Mouse (Mus musculus): Measurements from ENCODE around the gene Irf7. TPM values are rescaled to one million over a fixed set of nuclear protein-coding genes. Genes with fewer than 3 reads are reported as not detected.

Gene Irf7
- polyA plus RNA-seq (2012; rRNA removed; ENCODE audit: low replicate concordance) = 98.3 and 195 TPM in 2 replicates

DNA sequence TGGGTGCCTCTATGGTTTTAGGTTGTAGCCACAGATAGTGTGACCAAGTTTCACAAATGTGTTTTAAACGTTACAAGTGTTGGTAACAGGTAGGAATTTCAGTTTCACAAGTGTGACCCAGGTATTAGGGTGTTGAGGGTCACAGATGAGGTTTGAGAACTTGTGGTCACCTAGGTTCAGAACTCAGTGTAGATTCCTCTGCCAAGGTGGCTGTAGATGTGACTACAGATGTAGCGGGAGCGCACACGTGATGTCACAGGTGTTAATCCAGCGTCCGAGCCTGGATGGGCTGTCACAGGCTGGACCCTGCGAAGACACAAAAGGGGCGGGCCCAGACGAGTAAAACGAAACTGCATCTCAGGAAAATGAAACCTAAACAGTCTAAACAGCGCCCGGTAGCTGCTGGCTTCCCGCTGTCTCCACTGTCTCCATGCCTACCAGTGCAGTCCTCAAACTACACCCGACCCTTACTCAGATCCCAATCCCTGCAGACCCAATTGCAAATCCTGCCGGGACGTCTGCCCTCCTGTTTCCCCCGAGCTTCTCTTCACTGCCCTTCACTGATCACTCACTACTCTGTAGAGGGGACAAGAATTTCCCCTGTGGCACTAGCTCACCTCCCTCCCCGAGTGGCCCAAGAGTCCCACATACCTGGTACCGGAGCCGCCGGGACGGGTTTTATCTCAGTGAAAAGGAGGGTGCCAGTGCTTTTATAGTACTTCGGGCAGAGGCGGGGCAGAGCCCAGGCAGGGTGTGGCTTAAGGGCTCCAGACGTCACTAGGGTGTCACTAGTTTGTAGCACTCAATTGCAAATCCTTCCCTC lies at the start of gene Irf7:
Gene Irf7 (minus strand): TSS at position 743 of the 823 bp plus-strand sequence.

DNA sequence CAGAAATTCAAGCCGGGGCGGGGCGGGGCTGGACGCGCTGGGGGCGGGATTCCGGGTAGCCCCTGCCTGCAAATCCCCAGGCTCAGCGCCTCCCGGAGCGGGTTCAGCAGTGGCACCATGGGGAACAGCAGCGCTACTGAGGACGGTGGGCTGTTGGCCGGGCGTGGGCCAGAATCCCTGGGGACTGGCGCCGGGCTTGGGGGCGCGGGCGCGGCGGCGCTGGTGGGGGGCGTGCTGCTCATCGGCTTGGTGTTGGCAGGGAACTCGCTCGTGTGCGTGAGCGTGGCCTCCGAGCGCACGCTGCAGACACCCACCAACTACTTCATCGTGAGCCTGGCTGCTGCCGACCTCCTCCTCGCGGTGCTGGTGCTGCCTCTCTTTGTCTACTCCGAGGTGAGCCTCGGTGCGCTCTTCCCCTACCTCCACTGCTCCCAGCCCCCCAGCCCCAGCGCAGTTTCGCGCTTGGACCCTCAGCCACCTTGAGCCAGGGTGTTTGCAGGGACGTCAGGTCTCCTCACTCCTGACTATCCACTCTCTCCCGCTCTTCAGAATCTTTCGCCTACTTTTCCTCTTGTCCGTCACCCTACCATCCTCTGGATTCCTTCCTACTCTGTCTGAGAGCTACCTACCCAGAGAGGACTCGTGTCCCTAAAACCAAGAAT lies 25.8 kb upstream of the Irf7 start, which contains the start of gene Drd4:
Gene Drd4 (plus strand): TSS at position 86 of the 662 bp plus-strand sequence.

DNA sequence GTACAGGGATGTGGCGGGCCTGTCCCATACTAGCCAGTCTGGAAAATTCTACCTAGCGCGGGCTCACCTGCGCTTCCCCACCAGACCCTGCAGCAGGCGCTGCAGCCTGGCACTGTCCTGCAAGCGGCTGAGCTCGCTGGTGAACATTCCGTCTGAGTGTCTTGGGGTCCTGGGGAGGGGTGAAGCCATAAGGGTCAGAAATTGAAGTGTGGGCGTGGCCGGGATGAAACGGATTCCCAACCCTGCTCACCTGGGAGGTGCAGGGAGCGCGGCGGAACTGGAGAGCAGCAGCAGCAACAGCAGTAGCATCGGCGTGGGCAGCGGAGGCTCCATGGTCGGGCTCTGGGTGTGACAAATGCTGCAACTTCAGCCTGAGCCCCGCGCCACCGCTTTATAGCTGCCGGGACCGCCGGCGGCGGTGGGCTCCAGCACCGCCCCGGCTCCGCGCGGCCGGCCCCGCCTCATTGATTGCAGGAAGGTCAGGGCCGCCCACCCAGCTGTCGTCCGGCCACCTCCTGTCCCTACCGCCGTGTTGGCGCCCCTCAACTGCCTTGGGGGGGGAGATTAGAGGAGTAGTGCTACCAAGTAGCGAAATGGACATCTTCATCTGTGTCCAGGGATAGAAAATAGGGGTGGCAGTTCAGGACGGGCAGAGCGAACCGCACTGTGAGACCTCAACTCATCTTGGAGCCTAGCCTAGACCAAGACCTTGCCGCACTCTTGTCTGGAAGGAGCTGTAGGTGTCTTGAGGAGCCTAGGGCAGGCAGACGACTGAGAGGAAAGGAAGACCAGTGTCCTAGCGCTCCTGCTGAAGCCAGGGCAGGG lies 12.7 kb upstream of the Irf7 start, which contains the start of gene Sct:
Gene Sct (minus strand): TSS at position 368 of the 825 bp plus-strand sequence.

DNA sequence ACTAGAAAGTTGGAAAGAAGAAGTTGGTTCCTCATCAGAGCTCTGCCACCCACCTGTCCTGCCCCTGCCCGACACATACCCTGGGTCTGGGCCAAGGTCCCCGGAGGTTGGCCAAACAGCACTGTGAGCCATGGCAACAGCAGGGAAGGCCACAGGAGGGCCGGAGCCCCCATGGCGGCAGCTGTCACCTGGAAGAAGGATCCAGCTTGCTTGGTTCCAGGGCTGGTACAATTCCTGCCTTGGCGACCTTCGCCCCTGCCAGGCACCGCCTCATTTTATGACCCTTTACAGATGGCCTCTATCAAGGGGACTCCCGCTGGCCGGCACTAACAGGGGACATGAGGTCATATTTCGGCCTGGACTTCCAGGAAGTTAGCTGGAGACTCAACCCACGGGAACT lies 10.3 kb upstream of the Irf7 start, which contains the start of gene Cdhr5:
Gene Cdhr5 (minus strand): TSS at position 241 of the 400 bp plus-strand sequence.

DNA sequence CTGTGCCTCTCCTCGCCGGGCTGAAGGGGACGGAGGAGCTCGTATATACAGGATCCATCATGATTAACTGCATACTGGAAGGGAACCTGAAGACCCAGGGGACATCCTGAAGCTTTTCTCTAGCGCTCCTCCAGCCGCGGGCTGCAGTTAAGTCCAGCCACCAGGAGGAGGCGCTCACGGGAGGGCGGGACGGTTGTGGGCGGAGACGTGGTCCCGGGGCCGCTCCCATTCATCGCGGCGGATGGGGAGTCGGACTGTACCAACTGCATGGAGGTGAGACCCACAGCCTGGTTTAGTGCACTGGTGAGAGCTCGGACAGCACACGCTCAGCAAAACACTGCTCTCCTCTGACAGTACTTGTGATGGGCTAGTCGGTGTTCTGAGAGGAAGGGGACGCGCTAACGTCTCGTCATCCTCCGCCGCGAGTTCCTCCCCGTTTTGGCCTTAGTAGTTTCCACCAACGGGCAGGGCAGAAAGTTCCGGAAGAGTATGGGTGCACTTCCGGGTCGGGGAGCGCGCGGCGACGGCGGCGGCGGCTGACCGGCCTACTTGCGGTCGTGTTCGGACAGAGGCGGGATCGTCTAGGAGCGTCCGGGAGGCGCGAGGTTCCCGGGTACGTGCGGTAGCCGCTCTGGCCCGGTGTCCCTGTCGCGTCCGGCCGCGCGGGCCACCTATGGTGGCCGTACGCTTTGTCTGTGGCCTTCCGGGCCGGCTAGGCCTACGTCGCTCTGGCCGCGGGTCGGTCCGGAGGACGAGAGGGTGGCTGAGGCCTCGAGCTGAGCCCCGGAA lies 37.8 kb downstream of the Irf7 start, which contains the start of gene Phrf1:
Gene Phrf1 (plus strand): TSS at position 506 of the 789 bp plus-strand sequence.

DNA sequence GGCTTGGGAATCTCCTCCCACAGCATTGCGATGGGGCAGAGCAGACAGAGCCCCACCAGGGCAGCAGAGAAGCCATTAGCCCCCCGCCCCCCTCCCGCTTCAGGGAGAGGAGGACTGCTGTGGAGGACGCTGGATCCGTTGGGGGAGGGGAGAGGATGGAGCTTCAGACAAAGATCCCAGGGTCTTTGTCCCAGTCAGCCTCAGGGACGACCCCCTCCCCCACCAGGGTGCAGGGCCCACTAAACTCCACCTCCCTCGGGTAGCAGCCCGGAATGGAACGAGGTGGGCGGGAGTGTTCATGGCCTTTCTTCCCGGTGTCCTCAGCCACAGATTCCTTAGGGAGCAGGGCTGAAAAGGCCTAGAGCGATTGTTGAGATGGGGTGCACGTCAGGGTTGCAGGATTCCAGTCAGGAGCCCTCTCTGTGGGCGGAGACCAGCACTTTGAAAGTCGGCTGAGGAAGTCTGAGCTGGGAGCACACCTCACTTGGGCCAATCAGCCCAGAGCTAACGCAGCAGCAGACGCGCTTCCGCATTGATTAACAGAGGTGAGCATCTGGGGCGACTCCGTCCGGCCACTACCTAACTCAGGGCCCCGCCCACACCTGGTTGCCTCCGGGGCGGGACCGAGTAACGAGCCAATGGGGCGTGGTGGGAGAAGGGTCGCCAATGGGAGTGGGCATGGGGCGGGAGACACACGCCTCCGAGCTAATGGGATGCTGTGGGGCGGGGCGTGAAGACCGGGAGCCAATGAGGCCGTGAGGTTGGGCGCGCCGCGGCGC lies 51.0 kb downstream of the Irf7 start, which contains the start of gene Rassf7:
Gene Rassf7 (plus strand): TSS at position 760 of the 779 bp plus-strand sequence.

DNA sequence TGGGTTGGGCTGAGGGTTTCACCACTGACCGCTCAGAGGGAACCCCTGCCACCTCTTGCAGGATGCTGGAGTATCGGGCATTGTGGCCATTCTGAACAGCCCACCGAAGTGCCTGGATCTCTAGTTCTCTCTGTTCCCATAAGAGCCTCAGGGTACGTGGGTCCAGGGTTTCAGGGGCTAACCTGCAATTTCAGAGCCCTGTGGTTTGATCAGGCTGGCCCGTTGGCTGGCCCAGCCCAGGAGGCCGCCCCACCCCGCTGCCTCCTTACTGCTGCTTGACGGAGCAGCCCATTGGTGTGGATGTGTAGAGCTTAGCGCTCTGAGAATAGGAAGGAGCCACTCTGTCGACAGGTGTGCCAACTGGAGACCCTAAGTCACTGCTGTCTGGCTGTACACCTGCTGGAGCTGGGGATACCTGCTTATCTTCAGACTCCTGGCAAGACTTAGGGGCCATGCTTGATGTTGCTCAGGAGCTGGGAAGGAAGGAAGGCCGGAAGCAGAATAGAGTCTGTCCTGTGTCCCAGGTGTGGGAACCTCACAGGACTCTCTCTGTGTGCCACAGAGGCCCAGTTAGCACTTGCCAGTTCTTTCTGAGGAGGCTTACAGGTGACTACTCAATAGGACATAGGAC lies 52.6 kb downstream of the Irf7 start, which contains the start of gene Lmntd2:
Gene Lmntd2 (minus strand): TSS at position 476 of the 631 bp plus-strand sequence.

Other genes with a start within 250 kb of the Irf7 start
- 10.7 and 37.4 TPM in 2 replicates for gene Ifitm6, start 248.6 kb downstream of the Irf7 start, polyA plus RNA-seq (2012; rRNA removed; ENCODE audit: low replicate concordance)
- gene Gm17387, start 237.3 kb downstream of the Irf7 start, polyA plus RNA-seq (2012; rRNA removed; ENCODE audit: low replicate concordance) = not detected in 2 replicates
- gene B4galnt4, start 205.4 kb downstream of the Irf7 start, polyA plus RNA-seq (2012; rRNA removed; ENCODE audit: low replicate concordance) = 1.0 and 2.5 TPM in 2 replicates
- 30.8 and 48.9 TPM in 2 replicates for gene Pkp3, start 188.3 kb downstream of the Irf7 start, polyA plus RNA-seq (2012; rRNA removed; ENCODE audit: low replicate concordance)
- 30.1 and 44.1 TPM in 2 replicates for gene Sigirr, start 165.9 kb downstream of the Irf7 start, polyA plus RNA-seq (2012; rRNA removed; ENCODE audit: low replicate concordance)
- gene Ano9, start 148.7 kb downstream of the Irf7 start, polyA plus RNA-seq (2012; rRNA removed; ENCODE audit: low replicate concordance) = 5.8 and 21.4 TPM in 2 replicates
- gene Ptdss2, start 144.1 kb downstream of the Irf7 start, polyA plus RNA-seq (2012; rRNA removed; ENCODE audit: low replicate concordance) = 33.0 and 42.5 TPM in 2 replicates
- gene Rnh1, start 93.6 kb downstream of the Irf7 start, polyA plus RNA-seq (2012; rRNA removed; ENCODE audit: low replicate concordance) = 122 and 142 TPM in 2 replicates
- 52.0 and 63.9 TPM in 2 replicates for gene Hras, start 72.5 kb downstream of the Irf7 start, polyA plus RNA-seq (2012; rRNA removed; ENCODE audit: low replicate concordance)
- gene Lrrc56, start 72.3 kb downstream of the Irf7 start, polyA plus RNA-seq (2012; rRNA removed; ENCODE audit: low replicate concordance) = 7.7 and 9.8 TPM in 2 replicates
- gene Lmntd2, start 52.4 kb downstream of the Irf7 start, polyA plus RNA-seq (2012; rRNA removed; ENCODE audit: low replicate concordance) = 4.3 and 5.2 TPM in 2 replicates
- 20.0 and 26.7 TPM in 2 replicates for gene Rassf7, start 50.6 kb downstream of the Irf7 start, polyA plus RNA-seq (2012; rRNA removed; ENCODE audit: low replicate concordance)
- gene Phrf1, start 37.7 kb downstream of the Irf7 start, polyA plus RNA-seq (2012; rRNA removed; ENCODE audit: low replicate concordance) = 14.1 and 24.6 TPM in 2 replicates
- gene Cdhr5, start 10.3 kb upstream of the Irf7 start, polyA plus RNA-seq (2012; rRNA removed; ENCODE audit: low replicate concordance) = 0.17 and 0.99 TPM in 2 replicates
- gene Sct, start 12.7 kb upstream of the Irf7 start, polyA plus RNA-seq (2012; rRNA removed; ENCODE audit: low replicate concordance) = 0.83 and 3.3 TPM in 2 replicates
- 0.06 TPM in 1 of 2 replicates, not detected in the other for gene Drd4, start 25.5 kb upstream of the Irf7 start, polyA plus RNA-seq (2012; rRNA removed; ENCODE audit: low replicate concordance)
- gene Deaf1, start 61.2 kb upstream of the Irf7 start, polyA plus RNA-seq (2012; rRNA removed; ENCODE audit: low replicate concordance) = 19.0 and 23.7 TPM in 2 replicates
- gene Tmem80, start 61.3 kb upstream of the Irf7 start, polyA plus RNA-seq (2012; rRNA removed; ENCODE audit: low replicate concordance) = 44.4 and 63.2 TPM in 2 replicates
- 38.9 and 52.4 TPM in 2 replicates for gene Eps8l2, start 72.4 kb upstream of the Irf7 start, polyA plus RNA-seq (2012; rRNA removed; ENCODE audit: low replicate concordance)
- gene Taldo1, start 125.7 kb upstream of the Irf7 start, polyA plus RNA-seq (2012; rRNA removed; ENCODE audit: low replicate concordance) = 360 and 366 TPM in 2 replicates
- 67.3 and 68.4 TPM in 2 replicates for gene Gatd1, start 147.7 kb upstream of the Irf7 start, polyA plus RNA-seq (2012; rRNA removed; ENCODE audit: low replicate concordance)
- gene Cend1, start 163.0 kb upstream of the Irf7 start, polyA plus RNA-seq (2012; rRNA removed; ENCODE audit: low replicate concordance) = 0.35 and 0.57 TPM in 2 replicates
- 171 and 174 TPM in 2 replicates for gene Slc25a22, start 171.4 kb upstream of the Irf7 start, polyA plus RNA-seq (2012; rRNA removed; ENCODE audit: low replicate concordance)
- 13.3 and 19.4 TPM in 2 replicates for gene Pidd1, start 177.5 kb upstream of the Irf7 start, polyA plus RNA-seq (2012; rRNA removed; ENCODE audit: low replicate concordance)
- gene Rplp2, start 180.9 kb upstream of the Irf7 start, polyA plus RNA-seq (2012; rRNA removed; ENCODE audit: low replicate concordance) = 451 and 651 TPM in 2 replicates
- 2,420 and 2,700 TPM in 2 replicates for gene Pnpla2, start 188.7 kb upstream of the Irf7 start, polyA plus RNA-seq (2012; rRNA removed; ENCODE audit: low replicate concordance)
- 66.3 and 119 TPM in 2 replicates for gene Cracr2b, start 194.6 kb upstream of the Irf7 start, polyA plus RNA-seq (2012; rRNA removed; ENCODE audit: low replicate concordance)
- gene Cd151, start 200.9 kb upstream of the Irf7 start, polyA plus RNA-seq (2012; rRNA removed; ENCODE audit: low replicate concordance) = 588 and 591 TPM in 2 replicates
- 48.6 and 51.6 TPM in 2 replicates for gene Polr2l, start 208.7 kb upstream of the Irf7 start, polyA plus RNA-seq (2012; rRNA removed; ENCODE audit: low replicate concordance)
- 166 and 173 TPM in 2 replicates for gene Tspan4, start 208.8 kb upstream of the Irf7 start, polyA plus RNA-seq (2012; rRNA removed; ENCODE audit: low replicate concordance)